Mouse (Mus musculus): ENCODE measurements around the gene Hoxd9. TPM values are rescaled to one million over a fixed set of nuclear protein-coding genes. Genes with fewer than 3 reads are reported as not detected.

Gene Hoxd9
- polyA plus RNA-seq, 1 experiment from 2014 or later: not detected

MicroRNAs within 50 kb of the gene (microRNA counts, 519-probe panel; counts per million panel counts)
- microRNA mmu-miR-10b: 209 counts per million, percentile 61 among the panel's probes with 10 or more counts

Small RNAs within 50 kb of the gene (microRNA-seq; reads per million reads assigned to microRNA genes)
- gene Gm44463: not detected
- 702 reads per million, percentile 76 among the genes with 10 or more reads in this experiment for gene Mir10b

Other genes starting within 250 kb of the Hoxd9 start
- gene Lnpk, start 118.3 kb upstream of the Hoxd9 start, polyA plus RNA-seq (2015; fragmentation: Nextera tagmentation; extraction: Ambion mirVana): 18.8 and 19.3 TPM in 2 replicates
- not detected in 2 replicates for gene Evx2, start 38.2 kb upstream of the Hoxd9 start, polyA plus RNA-seq (2015; fragmentation: Nextera tagmentation; extraction: Ambion mirVana)
- gene Hoxd13, start 29.4 kb upstream of the Hoxd9 start, polyA plus RNA-seq (2015; fragmentation: Nextera tagmentation; extraction: Ambion mirVana): not detected in 2 replicates
- not detected in 2 replicates for gene Hoxd12, start 22.7 kb upstream of the Hoxd9 start, polyA plus RNA-seq (2015; fragmentation: Nextera tagmentation; extraction: Ambion mirVana)
- gene Hoxd11, start 18.2 kb upstream of the Hoxd9 start, polyA plus RNA-seq (2015; fragmentation: Nextera tagmentation; extraction: Ambion mirVana): not detected in 2 replicates
- gene Hoxd10, start 5.8 kb upstream of the Hoxd9 start, polyA plus RNA-seq (2015; fragmentation: Nextera tagmentation; extraction: Ambion mirVana): 0.08 TPM in 1 of 2 replicates, not detected in the other
- 0.07 and 0.23 TPM in 2 replicates for gene Hoxd8, start 6.9 kb downstream of the Hoxd9 start, polyA plus RNA-seq (2015; fragmentation: Nextera tagmentation; extraction: Ambion mirVana)
- gene Hoxd3, start 14.2 kb downstream of the Hoxd9 start, polyA plus RNA-seq (2015; fragmentation: Nextera tagmentation; extraction: Ambion mirVana): 0.74 and 0.89 TPM in 2 replicates
- gene Hoxd4, start 14.2 kb downstream of the Hoxd9 start, polyA plus RNA-seq (2015; fragmentation: Nextera tagmentation; extraction: Ambion mirVana): not detected in 2 replicates
- gene Gm28230, start 29.0 kb downstream of the Hoxd9 start, polyA plus RNA-seq (2015; fragmentation: Nextera tagmentation; extraction: Ambion mirVana): 0.09 TPM in 1 of 2 replicates, not detected in the other
- not detected in 2 replicates for gene Hoxd1, start 65.3 kb downstream of the Hoxd9 start, polyA plus RNA-seq (2015; fragmentation: Nextera tagmentation; extraction: Ambion mirVana)
- gene Mtx2, start 128.1 kb downstream of the Hoxd9 start, polyA plus RNA-seq (2015; fragmentation: Nextera tagmentation; extraction: Ambion mirVana): 138 and 155 TPM in 2 replicates